Comparison of ENCODE assay signal across 1 mouse cellular context in the genomic region with DNA sequence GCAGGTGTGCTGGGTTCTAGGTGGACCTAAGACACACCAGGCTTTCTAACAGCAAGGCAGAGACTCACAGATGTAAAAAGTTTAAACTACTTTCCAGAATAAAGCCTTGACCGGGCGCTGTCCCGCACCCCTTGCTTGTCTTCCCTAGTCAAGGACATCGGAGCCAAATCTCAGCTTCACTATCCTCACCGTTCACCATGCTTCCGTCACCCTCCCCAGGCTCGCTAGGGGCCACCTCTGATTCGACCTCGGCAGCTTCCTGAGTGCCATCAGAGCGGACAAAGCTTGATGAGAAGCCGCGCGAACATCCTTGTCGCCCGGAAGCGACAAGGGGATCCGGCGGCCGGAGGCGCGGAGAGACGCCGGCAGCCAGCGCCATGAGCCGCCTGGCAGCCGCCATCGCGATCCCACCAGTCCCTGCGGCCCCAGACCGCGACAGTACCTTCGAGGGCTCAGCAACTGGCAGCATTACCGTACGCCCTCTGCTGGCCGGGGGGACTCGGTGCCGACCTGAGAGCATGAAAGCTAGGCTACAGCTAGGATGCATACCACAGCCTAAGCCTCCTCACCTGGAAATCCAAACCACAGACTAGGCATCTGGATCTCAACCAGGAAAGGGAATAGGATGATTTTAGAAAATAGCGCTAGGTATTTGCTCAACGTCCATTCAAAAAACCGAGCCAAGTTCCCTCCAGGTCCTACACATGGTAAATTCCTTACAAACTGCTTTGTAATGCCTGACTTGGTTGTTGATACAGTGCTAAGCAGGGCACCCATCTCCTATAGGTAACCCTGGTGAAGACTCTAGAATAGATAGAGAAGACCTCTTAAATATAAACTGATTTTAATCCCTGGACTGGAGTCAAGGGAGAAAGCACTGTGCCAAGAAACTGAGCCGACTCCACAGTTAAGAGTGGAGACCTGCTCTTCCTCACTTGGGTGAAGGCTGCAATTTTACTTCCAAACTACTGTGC.
TF ChIP-seq lines count a peak whose summit lies in the region.

No protein-coding gene starts in this region.

TF ChIP-seq in CH12.LX, 34 proteins besides CTCF, POLR2A, EP300 and RAD21:
- peak; percentile 96 for TF ChIP-seq NELFE (IDR thresholded peaks at IDR 0.05; ENCODE audit: low read depth, low read length)
- TF ChIP-seq ZKSCAN1 (IDR thresholded peaks at IDR 0.05; ENCODE audit: borderline replicate concordance, low read depth, low read length): no peak
- peak; percentile 88 for TF ChIP-seq SIN3A (IDR thresholded peaks at IDR 0.05; ENCODE audit: low read length)
- peak; percentile 55; the same call in 1 of the 2 replicates for TF ChIP-seq MAX (IDR thresholded peaks at IDR 0.05; ENCODE audit: low read length)
- TF ChIP-seq ELF1 (IDR thresholded peaks at IDR 0.05; ENCODE audit: low read depth, low read length): peak; percentile 57; the same call in 1 of the 2 replicates
- no peak for TF ChIP-seq USF1 (IDR thresholded peaks at IDR 0.05; ENCODE audit: low read depth, low read length)
- peak; percentile 78; the same call in 1 of the 2 replicates for TF ChIP-seq MYC (IDR thresholded peaks at IDR 0.05; ENCODE audit: low read depth, low read length)
- TF ChIP-seq JUN (IDR thresholded peaks at IDR 0.05; ENCODE audit: insufficient read depth, low read depth, low read length): no peak
- peak; percentile 87 for TF ChIP-seq TBP (conservative IDR thresholded peaks at IDR 0.05; ENCODE audit: low read depth, low read length)
- peak; percentile 75; the same call in 1 of the 2 replicates for TF ChIP-seq KAT2A (IDR thresholded peaks at IDR 0.05; ENCODE audit: insufficient replicate concordance, low read length)
- TF ChIP-seq ZMIZ1 (IDR thresholded peaks at IDR 0.05; ENCODE audit: low read depth, low read length): peak; percentile 74
- no peak for TF ChIP-seq ZNF384 (IDR thresholded peaks at IDR 0.05; ENCODE audit: low read depth, low read length)
- no peak for TF ChIP-seq PAX5 (IDR thresholded peaks at IDR 0.05; ENCODE audit: low read length)
- TF ChIP-seq NRF1 (IDR thresholded peaks at IDR 0.05; ENCODE audit: low read depth, low read length): peak; percentile 75
- peak; percentile 89 for TF ChIP-seq HCFC1 (IDR thresholded peaks at IDR 0.05; ENCODE audit: low read depth, low read length)
- peak; percentile 79; the same call in 1 of the 2 replicates for TF ChIP-seq GABPA (IDR thresholded peaks at IDR 0.05; ENCODE audit: insufficient replicate concordance, low read depth, low read length)
- no peak for TF ChIP-seq CHD1 (IDR thresholded peaks at IDR 0.05; ENCODE audit: low read depth, low read length)
- TF ChIP-seq TCF12 (IDR thresholded peaks at IDR 0.05; ENCODE audit: low read depth, low read length): peak; percentile 97
- TF ChIP-seq JUND (conservative IDR thresholded peaks at IDR 0.05; ENCODE audit: low read depth, low read length): no peak
- no peak for TF ChIP-seq ZC3H11A (IDR thresholded peaks at IDR 0.05; ENCODE audit: low read depth, low read length)
- TF ChIP-seq SMC3 (IDR thresholded peaks at IDR 0.05; ENCODE audit: low read depth, low read length): peak; percentile 58
- no peak for TF ChIP-seq RCOR1 (conservative IDR thresholded peaks at IDR 0.05; ENCODE audit: low read depth, low read length)
- no peak for TF ChIP-seq MAZ (IDR thresholded peaks at IDR 0.05; ENCODE audit: low read depth, low read length)
- TF ChIP-seq UBTF (IDR thresholded peaks at IDR 0.05; ENCODE audit: low read depth, low read length): no peak
- no peak for TF ChIP-seq USF2 (conservative IDR thresholded peaks at IDR 0.05; ENCODE audit: low read depth, low read length)
- TF ChIP-seq E2F4 (IDR thresholded peaks at IDR 0.05; ENCODE audit: insufficient replicate concordance, low read depth, low read length): no peak
- no peak for TF ChIP-seq MAFK (IDR thresholded peaks at IDR 0.05; ENCODE audit: insufficient replicate concordance, low read length)
- TF ChIP-seq POLR2AphosphoS2 (IDR thresholded peaks at IDR 0.05; ENCODE audit: low read depth, low read length): peak; percentile 53; the same call in 1 of the 2 replicates
- TF ChIP-seq MXI1 (IDR thresholded peaks at IDR 0.05; ENCODE audit: low read depth, low read length): peak; percentile 91
- TF ChIP-seq MEF2A (IDR thresholded peaks at IDR 0.05; ENCODE audit: borderline replicate concordance, low read depth, low read length): no peak; the same call in 1 of the 2 replicates
- TF ChIP-seq CHD2 (IDR thresholded peaks at IDR 0.05; ENCODE audit: low read length): no peak
- no peak for TF ChIP-seq BHLHE40 (IDR thresholded peaks at IDR 0.05; ENCODE audit: low read depth, low read length)
- TF ChIP-seq IRF4 (IDR thresholded peaks at IDR 0.05; ENCODE audit: low read depth, low read length): peak; percentile 25; the same call in 1 of the 2 replicates
- TF ChIP-seq ETS1 (conservative IDR thresholded peaks at IDR 0.05; ENCODE audit: low read depth, low read length): no peak
